Mouse (Mus musculus) midbrain, embryonic 10.5 days (tissue): ENCODE measurements around the gene Rnf186. TPM values are rescaled to one million over a fixed set of nuclear protein-coding genes. Genes with fewer than 3 reads are reported as not detected.
A peak's percentile ranks its signal among the peaks of the same experiment; 100 is the strongest.

Experiments used
- DNase-seq: peaks from one replicate; pipeline ENCODE4 v3.0.0-alpha.2; 2017; ENCODE audit warnings: low spot score
- H3K27ac ChIP-seq: fragments of 300-500 bp; sonication (generic); replicated peaks from 2 replicates; pipeline ENCODE4 v1.5.1; 2016; ENCODE audit warnings: mild to moderate bottlenecking
- H3K27me3 ChIP-seq: fragments of 300-500 bp; sonication (generic); 2 replicates; pipeline ENCODE4 v1.6.1; 2016; ENCODE audit warnings: low read depth, mild to moderate bottlenecking; ENCODE audit not compliant: poor library complexity, severe bottlenecking
- H3K36me3 ChIP-seq: fragments of 300-500 bp; sonication (generic); 2 replicates; pipeline ENCODE4 v1.6.1; 2016; ENCODE audit warnings: mild to moderate bottlenecking, moderate library complexity
- H3K4me1 ChIP-seq: fragments of 300-500 bp; sonication (generic); 2 replicates; pipeline ENCODE4 v1.6.1; 2016
- H3K4me3 ChIP-seq: fragments of 300-500 bp; sonication (generic); 2 replicates; pipeline ENCODE4 v1.5.1; 2016; ENCODE audit warnings: mild to moderate bottlenecking, moderate library complexity
- H3K9me3 ChIP-seq: fragments of 300-500 bp; sonication (generic); replicated peaks from 2 replicates; pipeline ENCODE4 v1.6.1; 2016; ENCODE audit warnings: mild to moderate bottlenecking
- WGBS: fragments of 180-500 bp; shearing (Covaris S2); methylation state at CpG from one replicate; pipeline ENCODE4 v1.1.7; 2016; 5-methylcytosine and 5-hydroxymethylcytosine counted together
- polyA plus RNA-seq: library from polyadenylated mRNA; unstranded; fragments of >200 nt; fragmentation: Nextera tagmentation; extraction: Ambion mirVana; gene quantifications from 2 replicates; pipeline ENCODE4 v1.2.1, GENCODE M21; 2016

The Rnf186 gene
- polyA plus RNA-seq, 1 experiment from 2014 or later = not detected

DNA sequence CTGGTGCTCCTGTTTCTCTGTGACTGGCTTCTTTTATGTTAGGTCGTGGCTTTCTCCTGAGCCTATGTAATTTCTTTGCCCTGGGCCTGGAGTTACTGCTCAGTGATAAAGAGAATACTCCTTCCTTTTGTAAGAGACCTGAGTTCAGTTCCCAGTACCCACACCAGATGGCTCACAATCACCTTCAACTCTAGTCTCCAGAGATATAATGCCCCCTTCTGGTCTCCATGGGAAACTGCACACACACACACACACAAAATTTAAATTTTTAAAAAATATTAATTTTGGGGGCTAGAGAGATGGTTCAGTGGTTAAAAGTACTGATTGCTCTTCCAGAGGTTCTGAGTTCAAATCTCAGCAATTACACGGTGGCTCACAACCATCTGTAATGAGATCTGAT is 18.7 kb upstream of the Rnf186 start:
- Histone ChIP-seq H3K36me3 (no peaks in the 10 kb centered on the region), H3K27me3 (no peaks in the 10 kb centered on the region), H3K27ac (no peak overlapping the region), H3K4me3 (no peak overlapping the region), H3K9me3 (no peaks in the 10 kb centered on the region), H3K4me1 (0 out of 2 replicates have a peak, but pooled peaks cover 5% of the 10 kb centered on the region)
- no peak for DNase-seq
- WGBS = 80% methylated on average over 2 of the region's 2 CpGs

- Histone ChIP-seq H3K36me3 (no peaks in the 10 kb centered on the region), H3K4me1 (no peaks in the 10 kb centered on the region), H3K27me3 (no peaks in the 10 kb centered on the region), H3K9me3 (no peaks in the 10 kb centered on the region), H3K4me3 (no peak overlapping the region), H3K27ac (no peak overlapping the region)
- 88% methylated on average over 9 of the region's 9 CpGs for WGBS
- no peak for DNase-seq
These were observed 8.3 kb upstream of the Rnf186 start for GRCm38 (mm10) chr4:138958612-138959011.

DNA sequence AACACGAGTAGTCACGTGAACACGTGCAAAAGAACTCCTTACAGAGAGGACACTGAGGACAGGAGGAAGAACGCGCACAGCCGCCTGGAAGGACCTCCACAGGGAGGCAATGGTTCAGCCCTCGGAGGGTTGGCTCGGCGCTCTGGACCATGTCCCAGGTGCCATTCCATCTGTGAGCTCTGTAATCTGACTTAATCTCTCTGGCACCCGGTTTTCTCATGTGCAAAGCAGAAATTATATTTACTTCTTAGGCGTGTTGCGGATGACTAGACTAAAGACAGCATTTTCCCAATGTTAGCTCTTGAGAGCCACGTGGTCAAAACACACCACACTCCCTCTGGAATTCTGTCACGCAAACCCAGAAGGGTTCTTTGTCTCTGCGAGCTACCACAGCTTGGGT is 7.8 kb upstream of the Rnf186 start:
- WGBS = 89% methylated on average over 15 of the region's 15 CpGs
- H3K4me3 ChIP-seq = no peak overlapping the region
- H3K4me1 ChIP-seq = no peaks in the 10 kb centered on the region
- no peaks in the 10 kb centered on the region for H3K9me3 ChIP-seq
- no peak for DNase-seq
- H3K27me3 ChIP-seq = no peaks in the 10 kb centered on the region
- no peak overlapping the region for H3K27ac ChIP-seq
- H3K36me3 ChIP-seq = no peaks in the 10 kb centered on the region

GRCm38 (mm10) chr4:138959926-138960325 is 7.0 kb upstream of the Rnf186 start:
- H3K36me3 ChIP-seq = no peaks in the 10 kb centered on the region
- H3K9me3 ChIP-seq = no peaks in the 10 kb centered on the region
- no peak overlapping the region for H3K4me3 ChIP-seq
- DNase-seq = no peak
- H3K27me3 ChIP-seq = no peaks in the 10 kb centered on the region
- 70% methylated on average over 7 of the region's 7 CpGs for WGBS
- H3K27ac ChIP-seq = no peak overlapping the region
- H3K4me1 ChIP-seq = no peaks in the 10 kb centered on the region

DNA sequence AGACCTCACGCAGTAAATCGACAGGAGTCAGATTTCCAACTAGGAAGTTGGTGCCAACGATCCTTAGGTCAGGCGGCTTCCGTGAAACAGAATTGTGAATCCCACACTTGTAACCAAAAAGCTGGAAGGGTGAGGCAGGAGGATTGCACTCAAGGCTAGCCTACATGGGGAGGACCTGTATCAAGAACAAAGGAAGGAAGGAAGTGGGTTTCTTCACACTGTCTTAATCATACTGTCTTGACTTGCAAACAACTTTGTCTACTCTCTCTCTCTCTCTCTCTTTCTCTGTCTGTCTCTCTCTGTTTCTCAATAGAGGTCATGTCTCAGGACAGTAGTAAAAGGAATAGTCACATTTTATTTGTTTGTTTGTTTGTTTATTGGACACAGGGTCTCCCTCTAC is 4.2 kb upstream of the Rnf186 start:
- Histone ChIP-seq H3K4me3 (no peak overlapping the region), H3K27me3 (no peaks in the 10 kb centered on the region), H3K9me3 (no peaks in the 10 kb centered on the region), H3K36me3 (no peaks in the 10 kb centered on the region), H3K27ac (no peak overlapping the region), H3K4me1 (no peaks in the 10 kb centered on the region)
- WGBS = 92% methylated on average over 5 of the region's 5 CpGs
- no peak for DNase-seq

DNA sequence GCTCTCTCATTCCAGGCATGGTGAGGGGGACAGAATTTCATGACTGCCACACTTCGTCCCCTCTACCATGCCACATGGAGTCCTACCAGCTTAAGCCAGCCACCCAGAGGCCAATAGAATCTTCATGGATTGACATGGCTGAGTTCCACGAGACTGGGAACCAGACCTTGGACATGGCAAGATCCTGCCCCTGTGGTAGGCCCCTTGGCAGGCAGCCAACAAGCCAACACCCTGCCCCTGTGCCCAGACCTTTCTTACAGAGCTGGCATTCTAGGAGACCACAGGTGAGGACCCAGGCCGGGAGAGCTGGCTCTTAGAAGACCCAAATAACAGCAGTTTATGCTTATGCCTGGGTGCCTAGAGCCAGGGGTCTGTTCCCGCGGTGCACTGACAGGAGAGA is 1.0 kb upstream of the Rnf186 start:
- no peak for DNase-seq
- Histone ChIP-seq H3K36me3 (no peaks in the 10 kb centered on the region), H3K27ac (no peak overlapping the region), H3K27me3 (no peaks in the 10 kb centered on the region), H3K9me3 (no peaks in the 10 kb centered on the region), H3K4me1 (no peaks in the 10 kb centered on the region), H3K4me3 (no peak overlapping the region)
- WGBS = 90% methylated on average over 5 of the region's 5 CpGs

DNA sequence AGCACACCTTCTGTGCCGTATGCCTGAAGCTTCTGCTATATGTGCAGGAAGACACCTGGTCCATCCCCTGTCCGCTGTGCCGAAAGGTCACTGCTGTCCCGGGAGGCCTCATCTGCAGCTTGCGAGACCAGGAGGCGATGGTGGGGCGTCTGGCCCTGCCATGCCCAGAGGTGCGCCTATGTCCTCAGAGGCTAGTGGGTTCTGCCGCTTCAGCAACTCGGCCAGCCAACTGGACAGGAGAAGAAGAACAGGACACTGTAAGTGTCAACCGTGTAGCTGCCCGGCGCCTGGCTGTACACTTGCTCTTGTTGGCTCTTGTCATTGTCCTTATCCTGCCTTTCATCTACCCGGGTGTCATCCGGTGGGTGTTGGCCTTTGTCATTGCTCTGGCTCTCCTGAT is 573 bp downstream of the Rnf186 start:
- no peak overlapping the region for H3K27ac ChIP-seq
- DNase-seq = no peak
- 92% methylated on average over 15 of the region's 15 CpGs for WGBS
- peaks cover 10% of the 10 kb centered on the region for H3K4me1 ChIP-seq
- H3K4me3 ChIP-seq = no peak overlapping the region
- no peaks in the 10 kb centered on the region for H3K9me3 ChIP-seq
- 0 out of 2 replicates have a peak, but pooled peaks cover 4% of the 10 kb centered on the region for H3K27me3 ChIP-seq
- no peaks in the 10 kb centered on the region for H3K36me3 ChIP-seq

- no peaks in the 10 kb centered on the region for H3K36me3 ChIP-seq
- WGBS = 85% methylated on average over 16 of the region's 16 CpGs
- DNase-seq = no peak
- H3K27ac ChIP-seq = no peak overlapping the region
- H3K4me3 ChIP-seq = no peak overlapping the region
- peaks cover 23% of the 10 kb centered on the region for H3K4me1 ChIP-seq
- H3K9me3 ChIP-seq = no peaks in the 10 kb centered on the region
- peaks cover 11% of the 10 kb centered on the region; the same call in 1 of the 2 replicates for H3K27me3 ChIP-seq
These were observed 2.1 kb downstream of the Rnf186 start for GRCm38 (mm10) chr4:138968772-138969556.

DNA sequence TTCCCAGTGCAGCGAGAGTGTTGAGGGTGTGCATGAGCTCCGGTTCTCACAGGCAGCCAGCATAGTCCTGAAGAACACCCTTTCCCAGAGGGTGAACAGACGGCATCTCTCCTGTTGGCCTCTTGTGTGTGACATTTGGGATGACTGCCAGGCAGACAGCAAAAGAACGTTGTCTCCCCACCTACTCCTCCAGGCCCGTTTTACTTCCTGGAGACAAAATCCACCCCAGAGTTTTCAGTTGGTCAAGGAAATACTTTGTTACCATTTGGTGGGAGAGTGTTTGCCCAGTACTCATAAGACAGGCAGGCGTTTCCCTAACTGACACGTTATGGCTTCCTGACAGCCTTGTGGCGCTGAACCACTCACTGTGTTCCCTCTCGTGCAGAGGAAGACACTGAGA is 2.8 kb downstream of the Rnf186 start:
- DNase-seq = no peak
- Histone ChIP-seq H3K36me3 (no peaks in the 10 kb centered on the region), H3K27me3 (peaks cover 13% of the 10 kb centered on the region; the same call in 1 of the 2 replicates), H3K27ac (no peak overlapping the region), H3K4me1 (peaks cover 23% of the 10 kb centered on the region), H3K4me3 (no peak overlapping the region), H3K9me3 (no peaks in the 10 kb centered on the region)
- WGBS = 82% methylated on average over 9 of the region's 9 CpGs

DNA sequence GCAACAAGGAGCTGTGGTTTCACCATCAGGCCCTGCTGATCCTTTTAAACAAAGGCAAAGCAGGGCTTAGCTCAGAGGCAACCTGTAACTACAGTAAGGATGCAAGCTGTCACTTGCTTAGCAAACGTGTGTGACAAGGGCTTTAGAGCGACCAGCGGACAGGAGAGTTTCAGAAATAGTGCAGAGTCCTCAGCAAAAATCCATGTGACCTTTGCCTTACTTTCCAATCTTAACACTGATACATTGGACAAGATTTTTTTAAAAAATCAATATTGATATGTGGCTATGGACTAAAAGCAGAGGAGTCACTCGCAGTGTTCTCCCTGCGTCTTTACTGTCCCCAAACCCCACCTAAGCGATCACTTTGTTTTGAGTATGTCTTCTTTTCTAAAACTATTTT is 4.5 kb downstream of the Rnf186 start:
- H3K9me3 ChIP-seq = no peaks in the 10 kb centered on the region
- no peak overlapping the region for H3K4me3 ChIP-seq
- H3K36me3 ChIP-seq = no peaks in the 10 kb centered on the region
- H3K27me3 ChIP-seq = peaks cover 13% of the 10 kb centered on the region; the same call in 1 of the 2 replicates
- WGBS = 94% methylated on average over 6 of the region's 6 CpGs
- H3K27ac ChIP-seq = no peak overlapping the region
- no peak for DNase-seq
- H3K4me1 ChIP-seq = peaks cover 23% of the 10 kb centered on the region

DNA sequence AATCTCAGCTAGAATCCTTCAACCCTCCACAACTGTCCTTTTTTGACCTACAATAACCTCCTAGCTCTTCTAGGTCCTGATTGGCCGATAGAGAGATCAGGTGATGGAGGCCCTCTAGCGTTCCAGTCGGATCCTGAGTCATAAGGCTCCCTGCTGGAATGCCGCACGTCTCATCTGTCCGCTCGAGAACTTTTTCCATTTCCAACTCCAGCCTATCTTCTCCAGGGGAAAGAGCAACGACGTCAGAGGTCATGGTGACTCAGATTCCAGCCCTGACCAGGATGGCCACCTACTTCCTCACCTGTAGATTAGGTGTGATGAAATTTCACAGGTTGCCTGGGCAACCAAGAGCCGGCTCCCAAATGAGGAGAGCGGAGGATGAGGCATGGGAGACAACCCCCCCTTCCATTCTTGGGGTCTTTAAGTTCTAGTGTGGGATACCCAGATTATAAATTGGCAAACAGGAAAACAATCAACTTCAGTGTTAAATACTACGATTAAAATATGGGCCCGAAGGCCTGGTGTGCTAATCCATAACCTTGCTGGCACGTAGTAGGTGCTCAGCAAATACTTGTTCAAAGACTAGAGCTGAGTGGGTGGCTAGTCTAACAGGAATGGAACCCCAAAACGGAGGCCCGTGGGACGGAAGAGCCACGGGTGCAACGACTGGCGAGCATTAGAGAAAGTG is 5.4 kb downstream of the Rnf186 start:
- peak overlapping the region; percentile 76 for H3K4me3 ChIP-seq

GRCm38 (mm10) chr4:138972827-138973718 is 6.2 kb downstream of the Rnf186 start, which contains the start of gene Tmco4:
TSS of gene Tmco4 (plus strand) at chr4:138972888.
- H3K4me1 ChIP-seq = peaks cover 28% of the 10 kb centered on the region
- H3K9me3 ChIP-seq = no peaks in the 10 kb centered on the region
- no peaks in the 10 kb centered on the region for H3K36me3 ChIP-seq
- peak; percentile 65 for DNase-seq
- WGBS = 1% methylated on average over 59 of the region's 60 CpGs
- H3K27me3 ChIP-seq = peaks cover 13% of the 10 kb centered on the region; the same call in 1 of the 2 replicates
- H3K27ac ChIP-seq = peak within 1 kb of the TSS; percentile 89
- H3K4me3 ChIP-seq = peak within 1 kb of the TSS; percentile 76

More for the DNA sequence above, 5.4 kb downstream of the Rnf186 start:
- Histone ChIP-seq H3K27ac (peak overlapping the region; percentile 89), H3K4me1 (peaks cover 23% of the 10 kb centered on the region), H3K36me3 (no peaks in the 10 kb centered on the region), H3K27me3 (peaks cover 13% of the 10 kb centered on the region; the same call in 1 of the 2 replicates), H3K9me3 (no peaks in the 10 kb centered on the region)
- 24% methylated on average over 20 of the region's 20 CpGs for WGBS
- DNase-seq = peak; percentile 50
